Mouse (Mus musculus) MEL (cell line): ENCODE results near the gene Inhba. TPM values are rescaled to one million over a fixed set of nuclear protein-coding genes. Genes with fewer than 3 reads are reported as not detected.

Experiments used
- DNase-seq: peaks from one replicate; pipeline ENCODE4 v3.0.0; 2011; ENCODE audit warnings: low read depth, low spot score
- H3K27ac ChIP-seq: 2 replicates; pipeline ENCODE4 v1.5.1; 2012; ENCODE audit warnings: low read depth, mild to moderate bottlenecking, control low read depth, low read length, moderate library complexity; ENCODE audit not compliant: control insufficient read depth
- H3K27me3 ChIP-seq, 2 experiments: fragments of 150-350 bp in 1 of 2; sonication (generic) in 1 of 2; 2 replicates each; pipeline ENCODE4 v1.6.1; 2012; ENCODE audit warnings: low read length in 2 of 2, mild to moderate bottlenecking in 2 of 2, improper control_type of control experiment in 1 of 2, moderate library complexity in 1 of 2; ENCODE audit not compliant: insufficient read depth in 2 of 2, control insufficient read depth in 1 of 2
- H3K36me3 ChIP-seq, 2 experiments: 2 replicates each; pipeline ENCODE4 v1.6.1; 2012 to 2014; ENCODE audit warnings: low read length in 2 of 2, improper control_type of control experiment in 1 of 2, inconsistent platforms in 1 of 2, mild to moderate bottlenecking in 1 of 2; ENCODE audit not compliant: insufficient read depth in 2 of 2, control insufficient read depth in 1 of 2
- H3K4me1 ChIP-seq, 2 experiments: fragments of 150-350 bp in 1 of 2; sonication (generic) in 1 of 2; 2 replicates each; pipeline ENCODE4 v1.6.1; 2012; ENCODE audit warnings: low read length in 2 of 2, improper control_type of control experiment in 1 of 2, mild to moderate bottlenecking in 1 of 2; ENCODE audit not compliant: insufficient read depth in 2 of 2, control insufficient read depth in 1 of 2
- H3K4me3 ChIP-seq, 2 experiments: fragments of 150-350 bp in 1 of 2; sonication (generic) in 1 of 2; 2 replicates each; pipeline ENCODE4 v1.5.1; 2012; ENCODE audit warnings: low read depth in 2 of 2, low read length in 2 of 2, mild to moderate bottlenecking in 2 of 2, moderate library complexity in 2 of 2, control low read depth in 1 of 2, improper control_type of control experiment in 1 of 2; ENCODE audit not compliant: control insufficient read depth in 1 of 2, insufficient read depth in 1 of 2
- H3K79me2 ChIP-seq: 2 replicates; pipeline ENCODE4 v1.6.1; 2012; ENCODE audit warnings: mild to moderate bottlenecking, low read length, moderate library complexity; ENCODE audit not compliant: control insufficient read depth, poor library complexity, insufficient read depth
- H3K9ac ChIP-seq: 2 replicates; pipeline ENCODE4 v1.6.1; 2012; ENCODE audit warnings: low read depth, mild to moderate bottlenecking, control low read depth, low read length, moderate library complexity; ENCODE audit not compliant: control insufficient read depth, poor library complexity, severe bottlenecking
- H3K9me3 ChIP-seq: fragments of 150-350 bp; sonication (generic); replicated peaks from 2 replicates; pipeline ENCODE4 v1.6.1; 2012; ENCODE audit warnings: mild to moderate bottlenecking, low read length, improper control_type of control experiment, moderate library complexity; ENCODE audit not compliant: insufficient read depth
- BHLHE40 ChIP-seq: IDR thresholded peaks from 2 replicates; pipeline ENCODE4 v1.6.1; 2012; ENCODE audit warnings: low read depth, mild to moderate bottlenecking, inconsistent platforms, low read length, improper control_type of control experiment, borderline replicate concordance
- CTCF ChIP-seq, 3 experiments: IDR thresholded peaks in 2 of 3; conservative IDR thresholded peaks in 1 of 3; 2 replicates each; pipeline ENCODE4 v1.5.1; 2011 to 2012; ENCODE audit warnings: low read length in 3 of 3, low read depth in 2 of 3, mild to moderate bottlenecking in 2 of 3, improper control_type of control experiment in 1 of 3, inconsistent platforms in 1 of 3, mixed read lengths in 1 of 3, moderate library complexity in 1 of 3; ENCODE audit not compliant: control insufficient read depth in 1 of 3, insufficient read depth in 1 of 3, poor library complexity in 1 of 3, severe bottlenecking in 1 of 3
- E2F4 ChIP-seq: IDR thresholded peaks from 2 replicates; pipeline ENCODE4 v1.6.1; 2011; ENCODE audit warnings: low read depth, low read length, improper control_type of control experiment, borderline replicate concordance
- ETS1 ChIP-seq: IDR thresholded peaks from 2 replicates; pipeline ENCODE4 v1.6.1; 2012; ENCODE audit warnings: low read depth, mild to moderate bottlenecking, inconsistent platforms, low read length, improper control_type of control experiment, moderate library complexity
- GATA1 ChIP-seq: IDR thresholded peaks from 2 replicates; pipeline ENCODE4 v1.6.1; 2011; ENCODE audit warnings: low read depth, low read length, improper control_type of control experiment
- JUND ChIP-seq: IDR thresholded peaks from 2 replicates; pipeline ENCODE4 v1.6.1; 2011; ENCODE audit warnings: low read depth, mild to moderate bottlenecking, improper control_type of control experiment, low read length
- KAT2A ChIP-seq: conservative IDR thresholded peaks from 2 replicates; pipeline ENCODE4 v1.6.1; 2012; ENCODE audit warnings: low read depth, low read length, improper control_type of control experiment, inconsistent platforms
- MAZ ChIP-seq: IDR thresholded peaks from 2 replicates; pipeline ENCODE4 v1.6.1; 2012; ENCODE audit warnings: low read depth, mild to moderate bottlenecking, inconsistent platforms, low read length, improper control_type of control experiment
- POLR2A ChIP-seq, 2 experiments: IDR thresholded peaks; 2 replicates each; pipeline ENCODE4 v1.6.1; 2011 to 2012; ENCODE audit warnings: low read length in 2 of 2, mild to moderate bottlenecking in 2 of 2, control low read depth in 1 of 2, improper control_type of control experiment in 1 of 2, low read depth in 1 of 2, moderate library complexity in 1 of 2; ENCODE audit not compliant: control insufficient read depth in 1 of 2, insufficient read depth in 1 of 2, poor library complexity in 1 of 2
- POLR2AphosphoS2 ChIP-seq: IDR thresholded peaks from 2 replicates; pipeline ENCODE4 v1.6.1; 2011; ENCODE audit warnings: low read length, improper control_type of control experiment
- RCOR1 ChIP-seq: IDR thresholded peaks from 2 replicates; pipeline ENCODE4 v1.6.1; 2012; ENCODE audit warnings: low read depth, mild to moderate bottlenecking, inconsistent platforms, low read length, improper control_type of control experiment
- SIN3A ChIP-seq: IDR thresholded peaks from 2 replicates; pipeline ENCODE4 v1.6.1; 2012; ENCODE audit warnings: low read length, improper control_type of control experiment, inconsistent platforms
- SMC3 ChIP-seq: IDR thresholded peaks from 2 replicates; pipeline ENCODE4 v1.6.1; 2011; ENCODE audit warnings: low read depth, low read length, improper control_type of control experiment
- TBP ChIP-seq: IDR thresholded peaks from 2 replicates; pipeline ENCODE4 v1.8.0; 2011; ENCODE audit warnings: low read depth, low read length, improper control_type of control experiment
- TCF12 ChIP-seq: IDR thresholded peaks from 2 replicates; pipeline ENCODE4 v1.6.1; 2014; ENCODE audit warnings: low read depth, mild to moderate bottlenecking, inconsistent platforms, low read length, improper control_type of control experiment, moderate library complexity
- USF2 ChIP-seq, 2 experiments: IDR thresholded peaks; 2 replicates each; pipeline ENCODE4 v1.6.1; 2011 to 2012; ENCODE audit warnings: improper control_type of control experiment in 2 of 2, low read length in 2 of 2, borderline replicate concordance in 1 of 2, inconsistent platforms in 1 of 2, low read depth in 1 of 2, mild to moderate bottlenecking in 1 of 2; ENCODE audit not compliant: insufficient read depth in 1 of 2
- ZKSCAN1 ChIP-seq: IDR thresholded peaks from 2 replicates; pipeline ENCODE4 v1.6.1; 2012; ENCODE audit warnings: low read depth, mild to moderate bottlenecking, inconsistent platforms, low read length, improper control_type of control experiment, moderate library complexity
- ZMIZ1 ChIP-seq: IDR thresholded peaks from 2 replicates; pipeline ENCODE4 v1.6.1; 2012; ENCODE audit warnings: low read depth, mild to moderate bottlenecking, inconsistent platforms, low read length, improper control_type of control experiment, moderate library complexity
- ZNF384 ChIP-seq: IDR thresholded peaks from 2 replicates; pipeline ENCODE4 v1.6.1; 2012; ENCODE audit warnings: low read depth, mild to moderate bottlenecking, inconsistent platforms, low read length, improper control_type of control experiment
- polyA plus RNA-seq, 2 experiments: library from polyadenylated mRNA; stranded (reverse) in 1 of 2; unstranded in 1 of 2; fragments of >175 nt in 1 of 2; fragments of >200 nt in 1 of 2; gene quantifications; 2 replicates each; pipeline versions ENCODE4 v1.2.1 to v1.2.4; 2012; ENCODE audit warnings: low replicate concordance in 2 of 2, low read depth in 1 of 2; ENCODE audit not compliant: insufficient read length in 2 of 2, insufficient read depth in 1 of 2, missing spikeins in 1 of 2
- total RNA-seq: library from RNA; depleted of rRNA; stranded (reverse); fragments of 300-350 nt; gene quantifications from 2 replicates; pipeline ENCODE4 v1.2.3, GENCODE M21; 2012

Gene Inhba
- total and polyA plus RNA-seq, 3 experiments: not detected

DNA sequence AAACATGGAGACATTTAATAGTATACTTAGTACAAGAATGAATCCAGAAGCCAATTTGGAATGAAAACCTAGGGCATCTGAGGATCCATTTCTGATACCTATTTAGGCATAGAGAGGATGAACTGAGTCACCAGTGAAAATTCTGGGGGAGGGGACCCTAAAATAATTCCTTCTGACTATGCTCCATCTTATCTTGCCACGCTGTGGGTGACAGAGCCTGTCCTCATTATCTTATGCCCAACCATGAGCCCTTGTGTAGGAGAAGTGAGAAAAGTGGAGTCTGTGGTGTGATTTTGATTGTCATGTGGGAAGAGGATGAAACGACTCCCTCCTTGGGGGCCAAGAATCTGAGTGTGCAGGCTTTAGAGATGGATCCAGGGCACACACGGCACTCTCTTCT, 32.1 kb upstream of the Inhba start:
- Histone ChIP-seq H3K9ac (no peak overlapping the region), H3K4me1 (no peaks in the 10 kb centered on the region), H3K27ac (no peak overlapping the region), H3K79me2 (no peaks in the 10 kb centered on the region), H3K36me3 (no peaks in the 10 kb centered on the region), H3K4me3 (no peak overlapping the region), H3K9me3 (no peaks in the 10 kb centered on the region), H3K27me3 (no peaks in the 10 kb centered on the region)
- TF ChIP-seq USF2 (IDR thresholded peaks at IDR 0.05; ENCODE audit: borderline replicate concordance in 1 of 2, insufficient read depth in 1 of 2, low read depth in 1 of 2, low read length in 2 of 2) (no peak), ETS1 (no peak), JUND (no peak), TBP (no peak), POLR2AphosphoS2 (no peak), MAZ (no peak), ZNF384 (no peak), GATA1 (no peak)
- DNase-seq: no peak

GRCm38 (mm10) chr13:15982041-15982440, 29.6 kb upstream of the Inhba start:
- H3K4me1 ChIP-seq: no peaks in the 10 kb centered on the region
- H3K27ac ChIP-seq: no peak overlapping the region
- H3K79me2 ChIP-seq: no peaks in the 10 kb centered on the region
- TF ChIP-seq ZNF384 (no peak), SMC3 (no peak), E2F4 (no peak), JUND (no peak), BHLHE40 (no peak), TCF12 (no peak), POLR2A (IDR thresholded peaks at IDR 0.05; ENCODE audit: control insufficient read depth in 1 of 2, insufficient read depth in 1 of 2, low read depth in 1 of 2, low read length in 2 of 2, poor library complexity in 1 of 2) (no peak), ZKSCAN1 (no peak), SIN3A (no peak), MAZ (no peak), KAT2A (no peak), CTCF (IDR thresholded peaks at IDR 0.05 in 2 of 3, conservative IDR thresholded peaks at IDR 0.05 in 1 of 3; ENCODE audit: control insufficient read depth in 1 of 3, insufficient read depth in 1 of 3, low read depth in 2 of 3, low read length in 3 of 3, poor library complexity in 1 of 3, severe bottlenecking in 1 of 3) (no peak), ZMIZ1 (no peak), GATA1 (no peak), RCOR1 (no peak), USF2 (IDR thresholded peaks at IDR 0.05; ENCODE audit: borderline replicate concordance in 1 of 2, insufficient read depth in 1 of 2, low read depth in 1 of 2, low read length in 2 of 2) (no peak), TBP (no peak), POLR2AphosphoS2 (no peak)
- no peak for DNase-seq
- H3K9ac ChIP-seq: no peak overlapping the region
- no peak overlapping the region for H3K4me3 ChIP-seq
- no peaks in the 10 kb centered on the region for H3K9me3 ChIP-seq
- H3K36me3 ChIP-seq: no peaks in the 10 kb centered on the region
- H3K27me3 ChIP-seq: no peaks in the 10 kb centered on the region
